ENCODE assay signal across 8 mouse cellular contexts in the genomic region with DNA sequence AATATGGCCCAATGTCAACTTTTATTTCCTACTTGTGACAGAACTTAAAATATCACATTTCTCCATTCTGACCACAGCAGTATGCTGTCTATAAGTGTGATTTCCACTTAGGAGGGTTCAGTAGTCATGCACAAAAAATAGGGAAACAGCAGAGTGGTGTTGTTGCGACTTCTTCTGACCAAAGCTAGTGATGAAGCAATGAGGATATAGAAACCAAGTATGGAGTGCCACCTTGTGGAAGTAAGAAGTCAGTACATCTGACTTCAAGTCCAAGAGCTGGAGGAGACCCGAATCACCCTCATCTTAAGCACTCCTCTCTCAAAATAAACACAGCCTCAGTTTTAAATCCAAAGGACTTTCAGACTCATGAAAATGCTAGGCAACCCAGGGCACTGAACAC.
DNase-seq lines count a peak whose midpoint lies in the region; ATAC-seq and TF ChIP-seq lines count a peak whose summit lies in the region.
"Had no signal": no experiment of that assay in that cellular context is flagged by ENCODE, and none has a peak within 500 bp of the region (broad histone marks: within the 10 kb centered on the region; RNA-seq: fewer than 3 reads in every experiment).

No protein-coding gene starts in this region.

- H3K36me3 ChIP-seq in limb, embryonic 13.5 days, result no peaks in the 10 kb centered on the region
- H3K36me3 ChIP-seq in limb, embryonic 10.5 days, result no peaks in the 10 kb centered on the region
- H3K36me3 ChIP-seq in forebrain, postnatal 0 days (ENCODE audit: insufficient read depth), result no peaks in the 10 kb centered on the region
- H3K36me3 ChIP-seq in neural tube, embryonic 13.5 days, result no peaks in the 10 kb centered on the region

- H3K9me3 ChIP-seq in limb, embryonic 13.5 days, result no peaks in the 10 kb centered on the region
- H3K9me3 ChIP-seq in limb, embryonic 10.5 days (replicated peaks), result no peaks in the 10 kb centered on the region
- no peaks in the 10 kb centered on the region for H3K9me3 ChIP-seq in forebrain, postnatal 0 days (ENCODE audit: low read length)
- no peaks in the 10 kb centered on the region for H3K9me3 ChIP-seq in neural tube, embryonic 13.5 days
- H3K9me3 ChIP-seq: megakaryocyte, embryonic 14.5 days had no signal

- ATAC-seq in limb, embryonic 13.5 days (ENCODE audit: low FRiP score, low read depth), result peak; percentile 57; the same call in 1 of the 2 replicates
- ATAC-seq in forebrain, postnatal 0 days, result peak; percentile 58
- peak; percentile 50; the same call in 1 of the 2 replicates for ATAC-seq in neural tube, embryonic 13.5 days (ENCODE audit: low read depth)

- peak; percentile 76 for TF ChIP-seq CTCF in forebrain, postnatal 0 days (IDR thresholded peaks at IDR 0.05; ENCODE audit: low read depth)

- H3K27ac ChIP-seq in limb, embryonic 13.5 days, result no peak overlapping the region
- no peak overlapping the region for H3K27ac ChIP-seq in limb, embryonic 10.5 days
- no peak overlapping the region for H3K27ac ChIP-seq in forebrain, postnatal 0 days (ENCODE audit: low read depth, low read length)
- no peak overlapping the region for H3K27ac ChIP-seq in neural tube, embryonic 13.5 days (replicated peaks)

- intact Hi-C loops in heart, postnatal 25 days (cut with DNase I), result loop anchor here (5.0 to 10.0 kb wide), 2 partner anchors 589 to 787 kb away; a partner anchor contains a TSS

- DNase-seq in limb, embryonic 10.5 days (ENCODE audit: low spot score), result no peak
- DNase-seq in ZHBTc4 (ENCODE audit: low read depth, low spot score), result peak; percentile 48
- DNase-seq in forebrain, postnatal 0 days, result peak; percentile 49
- no peak for DNase-seq in frontal cortex, postnatal 14 days (ENCODE audit: low spot score in 2 of 2)
- no peak for DNase-seq in heart, postnatal 25 days (ENCODE audit: low spot score)

- no peak overlapping the region for H3K4me3 ChIP-seq in limb, embryonic 13.5 days
- no peak overlapping the region for H3K4me3 ChIP-seq in limb, embryonic 10.5 days
- no peak overlapping the region for H3K4me3 ChIP-seq in forebrain, postnatal 0 days (ENCODE audit: low read depth, low read length)
- H3K4me3 ChIP-seq in neural tube, embryonic 13.5 days, result no peak overlapping the region
- H3K4me3 ChIP-seq: megakaryocyte, embryonic 14.5 days had no signal

- no peak overlapping the region for H3K4me2 ChIP-seq in limb, embryonic 13.5 days (replicated peaks)
- no peak overlapping the region for H3K4me2 ChIP-seq in forebrain, postnatal 0 days (ENCODE audit: low read depth)
- no peak overlapping the region for H3K4me2 ChIP-seq in neural tube, embryonic 13.5 days

- H3K9ac ChIP-seq in limb, embryonic 13.5 days, result no peak overlapping the region
- H3K9ac ChIP-seq in forebrain, postnatal 0 days, result no peak overlapping the region
- H3K9ac ChIP-seq in neural tube, embryonic 13.5 days, result no peak overlapping the region

- no peaks in the 10 kb centered on the region for H3K4me1 ChIP-seq in limb, embryonic 13.5 days
- H3K4me1 ChIP-seq in limb, embryonic 10.5 days, result no peaks in the 10 kb centered on the region
- no peaks in the 10 kb centered on the region for H3K4me1 ChIP-seq in forebrain, postnatal 0 days (ENCODE audit: insufficient read depth)
- no peaks in the 10 kb centered on the region for H3K4me1 ChIP-seq in neural tube, embryonic 13.5 days (replicated peaks)
- H3K4me1 ChIP-seq: megakaryocyte, embryonic 14.5 days had no signal

- H3K27me3 ChIP-seq in limb, embryonic 13.5 days, result no peaks in the 10 kb centered on the region
- no peaks in the 10 kb centered on the region for H3K27me3 ChIP-seq in limb, embryonic 10.5 days (ENCODE audit: low read depth, poor library complexity, severe bottlenecking)
- no peaks in the 10 kb centered on the region for H3K27me3 ChIP-seq in forebrain, postnatal 0 days (ENCODE audit: insufficient read depth, low read length)
- H3K27me3 ChIP-seq in neural tube, embryonic 13.5 days, result no peaks in the 10 kb centered on the region
- H3K27me3 ChIP-seq: megakaryocyte, embryonic 14.5 days had no signal

- WGBS in limb, embryonic 13.5 days, result 15% methylated on average over 2 of the region's 2 CpGs
- 37% methylated on average over 2 of the region's 2 CpGs for WGBS in limb, embryonic 10.5 days
- 12% methylated on average over 2 of the region's 2 CpGs for WGBS in forebrain, postnatal 0 days
- WGBS in neural tube, embryonic 13.5 days, result 18% methylated on average over 2 of the region's 2 CpGs

Comparison
In these comparisons a context has a peak if more than half of its experiments do, and no peak if none do; other contexts are left out.
1. DNase-seq: peak in ZHBTc4 (single experiment) and forebrain, postnatal 0 days (single experiment); none in limb, embryonic 10.5 days (single experiment), frontal cortex, postnatal 14 days (0 of 2) and heart, postnatal 25 days (single experiment).
2. Peak in every context shown above with its lines, with median percentiles within 50 percentile points of each other: ATAC-seq.